Mouse (Mus musculus) spleen, postnatal 14 days (tissue): ENCODE results near the gene Ltbp1.

ENCODE experiments used
- DNase-seq, 2 experiments: peaks; one replicate each; pipeline ENCODE4 v3.0.0; 2021 to 2022; ENCODE audit warnings: low spot score in 2 of 2

The Ltbp1 gene

DNA sequence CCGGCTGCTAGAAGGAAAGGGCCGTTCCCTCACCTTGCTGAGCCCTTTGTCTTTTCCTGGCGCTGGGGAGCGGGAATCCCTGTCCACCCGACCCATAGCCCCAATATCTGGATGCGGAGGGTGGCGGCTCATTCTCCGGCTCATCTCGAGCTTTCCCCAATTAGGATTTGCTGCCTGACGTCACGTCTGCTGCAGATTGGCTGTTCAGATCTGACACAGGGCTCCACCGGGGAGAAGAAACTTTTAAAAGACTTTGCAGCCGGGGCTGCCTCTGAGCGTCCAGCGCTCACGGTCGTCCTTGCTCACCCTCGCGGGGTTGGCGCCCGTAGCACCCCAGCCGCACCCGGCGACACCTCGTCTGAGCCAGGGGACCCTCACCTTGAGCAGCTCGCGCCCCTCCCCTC is at the start of gene Ltbp1:
TSS of gene Ltbp1 (plus strand) at position 288 of the 404 bp plus-strand sequence.
- DNase-seq, result peak in 1 of 2 experiments; percentile 4

DNA sequence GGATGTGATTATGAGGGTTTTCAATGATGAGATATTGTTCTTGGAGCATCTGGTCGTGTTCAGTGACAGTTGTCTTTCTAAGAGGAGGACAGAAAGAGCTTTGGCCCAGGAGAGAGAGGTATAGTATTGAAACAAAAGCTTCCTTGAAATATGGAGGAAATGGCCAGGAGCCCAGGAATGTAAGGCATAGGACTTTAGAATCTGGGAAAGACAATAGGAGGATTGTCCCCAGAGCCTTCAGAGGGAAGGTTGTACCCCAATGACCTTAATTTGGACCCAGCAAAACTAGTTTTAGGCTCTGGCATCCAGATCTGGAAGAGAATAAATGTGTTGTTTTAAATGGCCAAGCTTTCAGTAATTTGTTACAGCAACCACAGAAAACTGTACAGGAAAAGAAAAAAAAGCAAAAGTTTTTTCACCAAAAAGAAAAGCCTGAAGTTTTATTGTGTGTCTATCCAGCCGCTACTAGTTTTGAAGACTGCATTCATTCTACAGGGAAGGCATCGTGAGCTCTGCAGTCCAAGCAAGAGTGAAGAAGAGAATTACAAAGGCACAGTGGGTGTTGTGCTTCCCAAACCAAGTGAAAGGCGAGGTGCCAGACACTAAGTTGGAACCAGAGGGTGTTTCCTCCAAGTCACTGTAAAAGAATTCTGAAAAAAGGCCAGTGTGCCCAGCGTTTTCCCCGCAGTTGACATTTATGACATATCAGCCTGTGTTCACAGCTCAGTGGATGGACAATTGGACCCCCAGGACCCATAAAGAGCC is 45.7 kb upstream of the Ltbp1 start:
- DNase-seq, result no peak

DNA sequence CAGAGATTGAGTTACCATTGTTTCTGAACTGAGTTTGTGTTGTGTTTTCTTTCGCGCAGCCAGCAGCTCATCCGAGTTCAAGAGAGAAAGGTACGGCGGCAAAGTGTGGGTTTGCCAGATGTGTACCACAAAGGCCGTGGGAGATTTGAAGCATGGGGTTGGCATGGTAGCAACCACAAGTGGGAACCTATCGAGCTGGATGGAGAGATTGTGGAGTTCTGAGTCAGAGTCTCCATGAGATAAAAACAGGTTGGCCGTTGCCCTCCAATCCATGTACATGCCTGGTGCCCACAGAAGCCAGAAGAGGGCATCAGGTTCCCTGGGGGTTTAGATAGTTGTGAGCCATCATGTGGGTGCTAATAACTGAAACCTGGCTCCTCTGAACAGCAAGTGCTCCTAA is 42.1 kb upstream of the Ltbp1 start:
- DNase-seq, result no peak

DNA sequence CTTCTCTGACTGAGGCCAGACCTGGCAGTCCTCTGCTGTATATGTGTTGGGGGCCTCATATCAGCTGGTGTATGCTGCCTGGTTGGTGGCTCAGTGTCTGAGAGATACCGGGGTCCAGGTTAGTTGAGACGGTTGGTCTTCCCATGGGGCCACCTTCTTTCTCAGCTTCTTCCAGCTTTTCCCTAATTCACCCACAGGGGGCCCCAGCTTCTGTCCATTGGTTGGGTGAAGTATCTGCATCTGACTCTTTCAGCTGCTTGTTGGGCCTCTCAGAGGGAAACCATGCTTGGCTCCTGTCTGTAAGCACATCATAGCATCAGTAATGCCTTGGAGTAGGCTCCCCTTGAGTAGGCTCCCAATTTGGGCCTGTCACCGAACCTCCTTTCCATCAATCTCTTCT is 41.5 kb upstream of the Ltbp1 start:
- DNase-seq, result no peak

DNA sequence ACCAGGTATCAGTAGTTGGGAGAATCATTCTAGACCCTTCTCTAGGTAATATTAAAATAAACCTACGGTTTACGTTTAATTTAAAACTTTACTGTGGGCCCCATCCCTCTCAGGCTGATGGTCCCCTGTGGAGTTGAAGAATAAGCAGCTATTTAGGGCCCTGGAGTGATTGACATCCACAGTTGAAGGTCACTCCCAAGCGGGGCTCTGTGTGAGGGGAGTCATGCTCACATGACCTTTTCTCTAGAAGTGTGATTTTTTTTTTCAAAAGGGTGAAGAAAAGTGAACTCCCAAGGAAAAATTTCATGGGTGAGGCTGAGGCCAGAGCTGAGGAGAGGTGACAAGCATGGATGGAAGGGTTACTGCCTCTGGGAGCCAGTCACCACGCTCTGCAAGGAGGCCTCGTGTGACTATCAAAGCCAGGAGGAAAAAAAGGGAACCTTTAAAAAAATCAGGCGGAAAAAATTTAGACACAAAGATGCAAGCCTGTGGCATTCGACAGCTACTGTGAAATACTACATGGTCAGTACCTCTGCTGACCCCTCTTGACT is 38.0 kb upstream of the Ltbp1 start:
- no peak for DNase-seq

DNA sequence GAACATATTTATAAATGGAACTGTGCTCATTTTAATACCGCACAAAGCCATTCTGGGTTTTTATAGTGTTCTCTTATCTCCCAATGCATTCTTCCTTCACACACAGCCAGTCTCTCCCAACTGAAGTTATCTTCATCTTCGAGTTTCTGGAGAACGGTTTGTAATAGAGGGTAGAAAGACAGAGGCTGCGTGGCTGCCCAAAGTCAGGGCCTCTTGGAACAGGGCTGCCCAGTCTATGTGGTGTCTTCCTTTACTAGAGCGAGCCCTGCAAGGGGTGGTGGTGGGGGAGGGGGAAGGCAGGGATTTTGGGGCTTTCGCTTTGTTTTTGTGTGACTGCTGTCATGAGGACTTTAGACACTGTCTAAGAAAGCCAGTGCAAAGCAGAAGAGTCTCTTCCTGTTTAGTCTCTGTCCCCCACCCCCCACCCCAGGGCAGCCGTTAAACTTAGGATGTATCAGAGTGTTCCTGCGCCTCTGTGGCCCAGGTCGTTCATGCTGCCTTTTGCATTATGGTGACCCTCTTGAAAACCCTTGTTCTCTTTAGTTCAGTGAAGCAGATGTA is 37.1 kb upstream of the Ltbp1 start:
- DNase-seq, result no peak

DNA sequence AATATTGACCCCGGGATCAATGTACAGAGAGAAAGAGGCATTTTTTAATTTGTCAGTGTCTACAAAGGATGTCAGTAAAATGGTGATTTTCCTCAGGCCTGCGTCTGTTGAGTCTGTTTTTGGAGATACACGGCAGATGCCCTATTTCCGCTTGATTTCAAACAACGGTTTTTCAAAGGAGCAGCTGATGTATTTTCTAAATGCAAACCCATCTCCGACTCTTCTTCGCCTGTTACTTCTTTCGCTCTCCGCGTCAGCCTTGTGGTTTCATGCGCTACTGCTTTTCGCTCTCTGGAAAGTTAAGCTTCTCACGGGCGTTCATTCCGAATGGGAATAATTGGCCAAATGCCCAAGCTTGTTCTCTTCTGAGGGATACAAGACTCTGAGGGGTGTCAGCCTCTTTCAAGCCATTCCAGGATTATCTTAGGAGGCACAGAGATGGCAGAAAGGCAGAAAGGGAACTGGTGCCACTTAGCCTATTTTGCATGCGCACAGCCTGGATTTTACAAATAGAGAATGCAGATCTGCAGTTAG is 36.6 kb upstream of the Ltbp1 start:
- DNase-seq, result no peak

DNA sequence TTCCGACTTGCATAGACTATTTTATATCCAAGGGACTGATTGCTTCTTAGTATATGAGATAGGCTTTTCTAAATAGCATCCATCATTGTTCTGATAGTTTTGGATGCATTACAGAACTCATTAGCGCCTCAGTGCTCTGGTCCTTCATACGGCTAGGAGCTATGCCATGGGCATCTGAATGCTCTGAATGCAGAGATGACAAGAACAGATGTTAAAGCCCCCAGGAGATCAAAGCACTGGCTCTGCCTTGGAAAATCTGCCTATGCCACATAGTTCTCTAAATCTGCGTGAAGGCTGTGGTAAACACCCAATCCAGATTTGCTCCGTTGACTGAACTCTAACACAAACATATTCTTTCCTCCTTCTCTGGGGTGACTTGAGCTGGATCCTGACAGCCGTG is 30.2 kb upstream of the Ltbp1 start:
- DNase-seq, result no peak

DNA sequence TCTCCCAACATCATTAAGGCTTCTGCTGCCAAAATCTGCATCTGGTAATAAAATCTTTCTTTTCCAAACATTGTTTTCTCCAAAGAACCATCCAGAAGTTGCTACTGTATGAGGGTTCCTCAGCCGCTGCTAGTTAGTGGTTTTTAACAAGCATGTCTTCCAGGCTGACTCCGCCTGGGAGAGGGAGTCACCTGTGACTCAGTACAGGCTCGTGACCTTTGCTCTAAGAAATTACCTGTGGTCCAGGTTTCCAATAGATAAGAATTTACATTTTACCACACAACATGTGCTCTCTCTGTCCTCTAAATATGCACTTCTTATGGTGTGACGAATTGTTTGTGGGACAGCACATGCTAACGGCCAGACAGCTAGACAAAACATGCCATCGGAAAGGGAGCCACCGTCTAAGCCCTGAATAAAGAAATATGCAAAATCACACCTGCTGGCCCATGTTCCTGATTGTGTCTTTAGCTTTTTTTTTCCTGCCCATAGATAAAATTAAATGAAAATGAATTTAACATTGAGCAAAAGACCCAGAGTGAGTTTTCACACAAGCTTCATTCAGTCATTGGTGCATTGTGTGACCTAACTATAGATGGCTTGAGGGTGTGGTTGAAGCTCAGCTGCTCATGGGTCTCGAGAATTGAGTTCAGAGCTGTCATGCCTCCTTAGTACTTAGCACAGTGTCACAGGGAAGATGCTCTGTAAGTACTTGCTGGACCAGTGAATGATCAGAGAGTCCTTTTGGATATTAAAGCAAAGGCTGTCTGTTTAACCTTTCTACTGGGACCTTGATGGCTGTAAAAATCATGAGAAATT is 29.0 kb upstream of the Ltbp1 start:
- DNase-seq, result no peak

DNA sequence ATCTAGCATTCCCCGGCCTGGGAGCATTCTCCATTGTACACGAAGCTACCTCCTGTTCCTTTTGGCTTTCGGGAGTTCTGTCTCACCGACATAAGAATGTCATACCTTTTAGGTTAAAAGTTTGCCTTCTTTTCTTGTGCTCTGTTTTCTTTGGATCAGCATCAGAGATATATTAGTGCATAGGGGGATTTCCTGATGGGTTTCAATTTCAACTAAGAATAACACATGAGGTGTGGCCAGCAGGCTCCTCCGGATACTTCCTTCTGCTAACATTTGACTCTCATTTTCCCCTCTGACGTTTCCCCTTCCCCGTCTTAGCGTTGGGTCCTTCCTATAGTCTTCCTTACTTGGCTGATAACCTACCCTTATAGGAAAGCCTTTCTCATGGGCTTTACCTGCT is 25.6 kb upstream of the Ltbp1 start:
- no peak for DNase-seq

DNA sequence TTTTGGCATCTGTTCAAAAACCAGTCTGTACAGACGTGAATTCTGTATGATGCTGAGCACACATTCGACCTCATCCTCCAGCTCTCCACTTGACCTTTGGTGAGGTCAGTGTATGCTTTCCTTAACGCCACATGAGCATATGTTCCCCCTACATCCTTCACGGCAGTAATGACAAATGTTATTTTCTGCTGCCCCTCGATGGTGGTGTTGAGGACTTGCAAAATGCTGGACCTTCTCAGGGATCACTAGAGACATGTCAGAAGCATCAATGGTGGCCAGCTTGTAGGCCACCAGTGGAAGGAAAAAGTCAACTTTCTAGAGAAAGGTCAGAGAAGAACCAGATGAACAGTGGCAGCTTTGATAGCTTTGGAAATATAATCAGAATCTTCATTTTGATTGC is 23.7 kb upstream of the Ltbp1 start:
- DNase-seq, result no peak

DNA sequence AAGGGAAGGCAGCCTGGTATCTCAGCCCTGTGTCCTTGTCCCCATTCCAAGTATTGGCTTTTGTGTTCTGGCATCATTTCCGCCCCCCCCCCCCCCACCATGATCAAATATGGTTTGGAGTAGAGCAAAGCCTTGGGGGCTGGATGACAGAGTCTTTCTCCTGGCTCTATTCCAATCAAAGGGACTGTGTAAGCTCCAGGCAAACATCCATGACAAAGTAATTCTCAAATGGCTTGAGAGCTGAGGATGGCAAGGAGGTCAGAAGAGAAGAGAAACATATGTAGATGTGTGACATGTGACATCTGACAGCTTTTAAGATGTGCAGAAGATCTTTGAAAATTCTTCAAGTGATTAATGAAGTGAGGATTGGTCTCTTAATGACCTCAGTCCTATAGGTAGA is 22.5 kb upstream of the Ltbp1 start:
- DNase-seq, result no peak

DNA sequence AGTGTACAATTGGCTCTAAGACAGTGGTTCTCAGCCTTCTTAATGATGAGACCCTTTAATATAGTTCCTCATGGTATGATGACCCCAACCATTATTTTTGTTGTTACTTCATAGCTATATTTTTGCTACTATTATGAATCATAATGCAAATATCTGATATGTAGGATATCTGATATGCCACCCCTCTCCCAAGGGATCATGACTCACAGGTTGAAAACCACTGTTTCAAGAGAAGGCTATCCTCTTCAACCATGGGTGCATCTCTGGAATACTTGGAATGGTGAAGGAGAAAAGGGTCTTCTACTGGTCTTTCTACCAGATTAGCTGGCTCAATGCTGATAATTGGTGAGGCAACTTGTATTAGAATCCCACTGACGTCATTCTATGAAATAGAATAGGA is 21.3 kb upstream of the Ltbp1 start:
- no peak for DNase-seq

DNA sequence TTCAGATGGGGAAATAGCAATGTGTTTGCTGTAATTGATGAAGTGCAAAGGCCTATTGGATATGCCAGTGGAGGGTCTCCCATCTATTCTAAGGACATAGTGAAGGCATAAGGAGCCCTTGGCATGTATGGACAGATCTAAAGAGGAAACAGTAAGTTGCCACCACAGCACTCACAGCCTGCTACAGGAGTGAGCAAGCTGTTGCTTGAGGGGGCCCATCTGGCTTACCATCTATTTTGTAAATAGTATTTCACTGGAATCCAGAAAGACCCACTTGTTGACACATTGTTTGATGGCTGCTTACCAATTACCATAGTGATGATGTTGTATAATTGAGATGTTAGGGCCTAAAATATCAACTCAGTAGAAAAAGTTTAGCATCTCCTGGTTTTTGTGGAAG is 20.7 kb upstream of the Ltbp1 start:
- no peak for DNase-seq

DNA sequence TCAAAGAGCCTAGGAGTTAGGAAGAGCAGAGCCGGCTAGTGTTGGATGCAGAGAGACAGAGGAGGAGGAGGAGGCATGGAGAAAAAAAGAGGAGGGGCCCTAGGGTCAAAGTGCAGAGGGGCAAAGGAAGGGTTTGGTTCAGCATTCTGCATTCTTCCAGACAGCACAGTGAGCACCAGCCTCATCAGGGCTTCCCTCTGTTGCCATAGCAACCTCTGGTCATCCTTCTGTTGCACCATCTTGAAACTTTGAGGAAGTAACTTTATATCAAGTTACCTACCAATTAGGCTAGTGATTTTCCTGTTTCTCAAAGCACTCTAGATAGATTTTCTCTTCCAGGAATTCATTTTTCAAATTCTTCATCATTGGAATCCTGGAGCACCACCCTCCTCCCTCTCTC is 18.3 kb upstream of the Ltbp1 start:
- DNase-seq, result no peak

DNA sequence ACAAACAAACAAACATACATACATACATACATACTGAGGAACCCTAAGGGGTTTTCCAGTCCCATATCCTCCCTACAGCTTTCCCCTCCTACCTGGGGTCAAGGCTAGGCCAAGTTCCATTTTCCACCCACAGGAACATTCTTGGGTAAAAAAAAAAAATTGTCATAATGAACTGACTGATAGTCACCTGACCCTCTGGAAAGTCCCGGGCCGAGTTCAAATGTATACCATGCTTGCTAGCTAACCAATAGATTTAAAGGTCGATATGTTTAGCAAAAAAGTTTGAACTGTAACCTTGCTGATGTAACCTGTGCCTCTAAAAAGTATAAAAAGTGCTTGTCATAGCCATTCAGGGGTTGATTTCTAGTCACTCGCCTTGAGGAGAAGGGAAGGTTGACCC is 15.7 kb upstream of the Ltbp1 start:
- no peak for DNase-seq

DNA sequence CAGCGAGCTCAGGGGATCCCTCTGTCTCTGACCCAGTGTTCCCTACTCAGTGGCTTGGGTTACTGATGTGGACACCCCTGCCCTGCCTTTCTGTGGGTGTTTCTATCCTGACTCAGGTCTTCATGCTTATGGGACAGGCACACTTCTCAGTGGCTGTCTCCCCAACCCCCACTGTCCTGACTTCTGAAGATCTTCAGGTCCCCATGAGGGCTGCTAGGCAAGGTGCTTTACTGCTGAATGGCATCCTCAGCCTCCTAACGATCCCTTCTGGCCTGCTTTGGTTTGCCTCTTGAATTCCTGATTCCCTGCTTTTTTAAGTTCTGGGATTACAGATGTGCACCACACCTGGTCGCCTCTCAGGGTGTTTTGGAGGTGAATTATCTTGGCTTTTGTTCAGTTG is 14.8 kb upstream of the Ltbp1 start:
- no peak for DNase-seq

DNA sequence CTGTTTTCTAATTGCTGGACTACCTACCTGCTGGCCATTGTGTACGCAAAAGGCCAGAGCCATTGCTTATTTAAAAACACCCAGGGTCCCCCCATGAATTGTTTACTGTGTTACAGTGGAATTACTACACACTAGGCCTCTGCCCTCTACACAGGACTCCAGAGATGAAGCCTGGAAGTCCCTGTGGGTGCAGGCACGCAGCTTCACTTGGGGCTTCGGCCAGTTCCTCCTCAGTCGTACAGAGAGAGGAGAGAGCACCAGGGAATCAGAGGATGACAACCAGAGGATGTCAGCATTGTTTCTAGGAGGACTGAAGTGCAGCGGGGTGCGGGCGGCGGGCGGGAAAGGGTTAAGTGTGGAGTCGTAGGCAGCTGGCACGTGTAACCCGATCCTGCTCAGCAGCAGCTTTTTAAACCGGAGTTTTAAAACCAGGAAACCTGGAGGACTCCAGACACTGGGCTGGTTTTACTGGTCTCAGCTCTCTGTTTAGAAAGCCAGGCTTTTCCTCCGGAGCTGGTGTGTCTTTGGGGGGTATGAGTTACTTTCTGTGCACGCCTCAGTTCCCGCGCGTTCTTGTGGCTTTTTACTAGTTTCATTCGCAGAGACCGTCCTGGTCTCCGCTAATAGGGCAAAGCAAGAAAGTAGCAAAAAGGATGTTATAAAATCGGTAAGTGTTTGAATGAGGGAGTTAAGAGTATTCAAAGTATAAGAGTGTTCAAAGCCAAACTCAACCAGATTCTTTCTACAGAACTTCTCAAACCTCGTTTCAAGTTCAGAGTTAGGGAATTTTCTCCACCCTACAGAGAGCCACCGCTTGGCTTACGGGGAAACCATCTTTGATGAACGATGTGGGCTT is 11.4 kb upstream of the Ltbp1 start:
- DNase-seq, result no peak

DNA sequence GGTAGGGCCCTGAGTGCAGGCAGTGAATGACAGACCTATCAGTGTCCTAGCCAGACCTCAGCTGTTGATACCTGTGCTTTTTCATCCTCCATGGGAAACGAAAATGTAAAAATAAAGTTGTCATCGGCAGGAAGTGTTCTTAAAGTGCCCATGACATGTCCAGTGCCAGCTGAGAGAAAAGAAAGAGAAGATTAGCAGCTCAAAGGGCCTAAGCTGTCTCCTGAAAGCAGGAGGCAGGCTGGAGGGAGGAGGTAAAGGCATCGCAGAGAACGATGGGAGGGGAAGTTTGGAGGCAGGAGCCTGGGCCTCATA is 10.8 kb upstream of the Ltbp1 start:
- no peak for DNase-seq

DNA sequence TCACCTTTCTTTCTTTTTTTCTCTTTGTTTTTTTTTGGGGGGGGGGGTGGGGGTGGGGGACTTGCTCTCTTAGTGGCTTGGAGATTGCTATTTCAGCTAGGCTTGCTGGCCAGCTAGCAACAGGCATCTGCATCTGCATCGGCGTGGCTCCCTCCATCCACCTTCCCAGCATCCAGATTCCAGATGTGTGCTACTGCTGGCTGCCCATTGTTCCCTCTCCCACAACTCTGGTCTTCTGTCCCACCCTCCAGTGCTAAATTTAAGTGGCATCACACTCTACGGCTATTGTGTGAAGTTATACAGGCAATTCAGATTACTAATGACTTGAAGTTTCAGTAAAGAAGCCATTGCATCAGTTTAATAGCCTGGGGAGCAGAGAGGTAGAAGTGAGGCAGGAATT is 10.1 kb upstream of the Ltbp1 start:
- no peak for DNase-seq

DNA sequence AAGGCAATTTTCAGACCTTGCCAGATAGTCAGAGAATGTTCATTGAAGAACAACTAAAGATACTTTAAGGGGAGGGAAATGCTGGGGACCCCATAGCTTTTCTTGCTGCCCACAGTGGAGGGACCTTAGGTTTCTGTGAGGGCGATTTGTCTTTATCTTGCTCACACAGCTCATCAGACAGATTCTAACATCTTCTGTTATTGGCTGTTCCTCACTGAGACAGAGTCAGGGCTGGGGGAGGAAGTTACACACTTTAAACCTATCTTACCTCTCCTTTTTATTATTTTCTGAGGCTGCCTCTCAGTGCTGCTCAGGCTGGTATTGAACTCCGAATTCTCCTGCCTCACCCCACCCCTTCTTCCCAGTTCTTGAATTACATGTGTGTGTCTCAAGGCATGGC is 5.3 kb upstream of the Ltbp1 start:
- DNase-seq, result no peak

DNA sequence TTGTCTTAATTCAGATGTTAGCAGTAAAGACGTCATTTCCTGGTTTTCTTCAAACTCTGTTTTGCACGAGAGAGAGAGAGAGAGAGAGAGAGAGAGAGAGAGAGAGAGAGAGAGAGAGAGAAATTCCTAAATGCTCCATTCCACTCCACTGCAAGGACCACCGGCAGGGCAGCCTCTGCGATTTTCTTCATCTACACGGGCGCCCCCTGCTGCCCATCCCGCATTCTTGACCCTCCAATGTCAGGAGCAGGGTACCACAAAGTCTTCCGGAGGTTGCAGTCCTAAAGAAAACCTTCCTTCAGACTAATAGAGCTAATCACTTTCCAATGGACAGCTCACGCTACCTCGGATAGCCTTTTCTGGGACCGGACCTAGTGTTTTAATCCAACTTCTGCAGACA is 548 bp upstream of the Ltbp1 start:
- peak; percentile 22 to 36 for DNase-seq
